12 mouse cellular contexts compared by ENCODE assay signal in the genomic region with DNA sequence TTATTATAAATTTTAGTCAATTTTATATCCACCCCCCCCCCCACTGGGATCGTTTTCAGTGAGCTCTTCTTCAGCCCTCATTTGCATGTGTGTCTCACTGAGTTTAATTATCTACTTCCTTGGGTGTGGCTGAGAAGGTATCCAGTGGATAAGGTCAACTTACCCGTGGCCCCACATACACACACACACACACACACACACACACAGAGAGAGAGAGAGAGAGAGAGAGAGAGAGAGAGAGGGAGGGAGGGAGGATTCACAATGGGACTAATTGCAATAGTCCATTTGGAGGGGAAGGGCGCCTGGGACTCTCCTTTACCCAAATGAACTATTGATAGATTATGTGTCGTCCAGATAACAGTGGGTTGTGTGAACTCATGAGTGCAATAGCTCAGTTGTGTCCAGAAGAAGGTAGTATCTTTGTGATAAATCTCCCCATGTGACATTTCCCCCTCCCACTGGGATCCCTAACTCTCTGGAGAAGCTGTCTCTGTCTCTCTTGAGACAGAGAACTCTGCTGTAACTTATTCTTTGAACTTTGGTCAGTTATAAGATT.
"Had no signal": no experiment of that assay in that cellular context is flagged by ENCODE, and none has a peak within 500 bp of the region (broad histone marks: within the 10 kb centered on the region; RNA-seq: fewer than 3 reads in every experiment).

No protein-coding gene starts in this region.

- H3K27ac ChIP-seq: neural tube, embryonic 13.5 days; neural tube, embryonic 15.5 days; stomach, embryonic 15.5 days; stomach, postnatal 0 days had no signal

- H3K9me3 ChIP-seq: neural tube, embryonic 15.5 days; stomach, embryonic 15.5 days had no signal

- H3K4me3 ChIP-seq: neural tube, embryonic 13.5 days; neural tube, embryonic 15.5 days; stomach, embryonic 15.5 days had no signal

- H3K27me3 ChIP-seq: neural tube, embryonic 13.5 days; neural tube, embryonic 15.5 days; stomach, embryonic 15.5 days had no signal

- H3K36me3 ChIP-seq: neural tube, embryonic 13.5 days; neural tube, embryonic 15.5 days; stomach, embryonic 15.5 days had no signal

- DNase-seq: retina, postnatal 1 day; right cerebral cortex, adult 18-20 months; right cerebral cortex, postnatal 14 days; right cerebral cortex, postnatal 25 days; right cerebral cortex, postnatal 4 days; spleen, adult 18-20 months; thymus, adult 18-20 months; thymus, postnatal 14 days had no signal

- H3K9ac ChIP-seq: neural tube, embryonic 13.5 days; neural tube, embryonic 15.5 days; stomach, embryonic 15.5 days had no signal
